Mouse (Mus musculus) thymus, postnatal 25 days (tissue): Measurements from ENCODE around the gene Higd2a.

Source experiments
- DNase-seq: peaks from one replicate; pipeline ENCODE4 v3.0.0; 2022

Higd2a gene

GRCm38 (mm10) chr13:54589996-54590951 is at the start of gene Higd2a, which contains the start of gene Nop16:
Gene Higd2a, plus strand, starts transcription at chr13:54590207.
Gene Nop16, minus strand, starts transcription at chr13:54590090.
- peak; percentile 95 for DNase-seq

DNA sequence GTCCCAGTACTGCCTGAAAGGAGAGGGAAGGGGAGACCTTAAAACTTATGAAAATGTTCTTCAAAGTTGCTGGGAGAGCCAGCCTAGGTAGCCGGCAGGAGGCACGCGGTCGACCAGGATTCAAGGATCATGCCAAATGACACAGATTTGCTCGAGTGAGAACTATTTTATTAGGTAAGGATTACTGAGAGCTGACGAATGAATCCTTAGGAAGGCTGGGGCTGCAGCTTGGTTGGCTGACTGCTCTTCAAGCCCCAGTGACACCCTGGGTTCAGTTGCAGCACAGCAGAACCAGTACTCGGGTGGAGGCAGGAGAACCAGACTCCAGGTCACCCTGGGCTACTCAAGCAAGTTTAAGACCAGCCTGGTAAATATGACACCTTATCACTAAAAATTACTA is 42.0 kb upstream of the Higd2a start:
- DNase-seq: no peak

GRCm38 (mm10) chr13:54556176-54556575 is 33.8 kb upstream of the Higd2a start:
- no peak for DNase-seq

GRCm38 (mm10) chr13:54556796-54557195 is 33.2 kb upstream of the Higd2a start:
- no peak for DNase-seq

DNA sequence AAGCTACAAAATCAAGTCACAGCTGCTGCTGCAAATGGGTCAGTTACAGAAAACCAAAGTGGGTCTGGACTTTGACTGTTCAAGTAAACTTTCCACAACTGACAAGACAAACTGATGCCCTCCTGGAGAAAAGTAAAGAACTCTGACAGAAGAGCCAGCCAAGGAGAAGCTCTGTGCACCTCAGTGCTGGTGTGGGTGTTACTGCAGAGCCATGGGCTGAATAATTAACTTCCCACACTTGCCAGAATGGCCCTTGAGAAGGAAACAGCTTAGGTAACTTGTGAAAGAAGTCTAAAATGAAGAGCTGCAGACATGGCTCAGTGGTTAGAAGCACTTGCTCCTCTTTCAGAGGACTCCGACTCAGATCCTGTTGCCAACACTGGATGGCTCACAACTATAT is 32.4 kb upstream of the Higd2a start:
- DNase-seq: no peak

DNA sequence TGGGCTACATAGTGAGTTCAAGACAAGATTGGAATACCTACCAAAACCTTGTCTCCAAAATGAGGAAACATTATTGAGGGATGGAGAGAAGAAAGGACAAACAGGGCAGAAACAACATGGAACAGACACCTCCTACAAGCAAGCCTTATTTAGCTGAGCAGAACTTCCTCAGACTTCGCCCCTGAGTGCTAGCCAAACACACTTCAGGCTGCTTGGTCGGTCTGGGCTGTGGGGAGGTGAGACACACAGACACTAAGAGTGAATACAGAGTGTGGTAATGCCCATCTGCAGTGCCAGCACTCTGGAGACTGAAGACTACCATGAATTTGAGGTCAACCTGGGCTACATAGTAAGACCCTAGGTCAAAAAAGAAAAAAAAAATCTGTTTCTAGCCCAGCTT is 30.4 kb upstream of the Higd2a start:
- DNase-seq: no peak

- DNase-seq: no peak
Measured at GRCm38 (mm10) chr13:54560608-54561007, 29.4 kb upstream of the Higd2a start.

DNA sequence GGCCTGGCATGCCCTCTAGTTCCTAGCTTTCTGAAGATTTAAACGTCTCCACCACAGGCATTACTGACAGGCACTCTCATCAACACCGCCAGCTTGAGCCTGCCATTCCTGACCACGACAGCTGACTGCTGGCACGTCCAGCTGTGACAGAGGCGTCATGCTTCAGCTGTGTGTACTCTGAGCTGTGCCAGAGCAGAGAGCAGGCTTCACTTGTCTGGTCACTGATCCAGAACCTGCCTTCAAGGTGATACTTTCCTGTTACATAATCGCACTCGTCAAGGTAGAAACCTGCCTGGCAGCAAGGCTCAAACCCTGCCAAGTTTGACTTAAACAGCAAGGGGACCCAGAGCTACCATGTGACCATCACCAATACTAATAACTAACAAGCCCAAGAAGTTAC is 27.4 kb upstream of the Higd2a start:
- no peak for DNase-seq

DNA sequence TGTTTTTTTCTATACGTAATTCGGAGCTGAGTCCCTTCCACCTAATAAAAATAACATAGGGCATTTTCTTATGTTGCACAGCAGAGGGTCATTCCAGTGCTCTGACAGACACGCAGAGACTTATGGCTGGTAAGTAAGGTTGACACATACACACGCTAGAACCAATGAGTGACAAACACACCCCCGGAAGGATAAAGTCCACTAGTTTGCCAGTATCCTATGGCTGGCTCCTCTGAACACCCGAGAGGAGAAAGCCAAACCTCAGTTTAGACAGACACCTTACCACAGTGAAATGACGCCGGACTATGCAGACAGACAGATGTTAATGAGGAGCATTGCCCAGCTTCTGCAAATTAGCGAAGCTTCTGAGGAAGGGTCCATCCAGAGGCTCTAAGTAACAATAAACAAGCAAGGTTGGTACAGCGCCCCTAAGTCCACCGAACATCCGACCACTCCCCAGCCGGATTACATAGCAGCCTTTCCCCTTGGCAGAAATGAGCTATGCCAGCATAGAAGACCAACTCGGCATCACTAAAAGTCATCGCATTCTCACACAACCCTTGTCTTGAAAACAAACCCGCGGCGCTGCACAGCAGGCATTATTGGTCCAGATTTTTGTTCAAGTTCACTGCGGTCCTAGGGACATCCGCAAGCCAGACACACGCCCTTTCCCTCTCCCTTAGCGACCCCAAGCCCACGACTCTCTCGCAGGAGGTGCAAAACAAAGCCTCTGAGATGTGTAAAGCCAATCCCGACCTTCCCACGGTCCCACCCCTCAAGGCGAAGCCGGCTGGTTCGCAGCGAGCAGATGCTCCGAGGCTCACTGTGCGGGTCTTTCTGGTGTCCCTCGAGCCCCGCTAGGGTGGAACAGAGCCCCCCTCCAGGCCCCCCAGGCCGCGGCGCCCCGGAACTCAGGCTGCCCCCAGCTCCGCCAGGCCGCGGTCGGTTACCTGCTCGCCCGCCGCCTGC is 25.5 kb upstream of the Higd2a start:
- no peak for DNase-seq

GRCm38 (mm10) chr13:54565201-54565581 is 24.8 kb upstream of the Higd2a start, which contains the start of gene 4833439L19Rik:
Gene 4833439L19Rik, minus strand, starts transcription at chr13:54565435.
- DNase-seq: peak; percentile 97

DNA sequence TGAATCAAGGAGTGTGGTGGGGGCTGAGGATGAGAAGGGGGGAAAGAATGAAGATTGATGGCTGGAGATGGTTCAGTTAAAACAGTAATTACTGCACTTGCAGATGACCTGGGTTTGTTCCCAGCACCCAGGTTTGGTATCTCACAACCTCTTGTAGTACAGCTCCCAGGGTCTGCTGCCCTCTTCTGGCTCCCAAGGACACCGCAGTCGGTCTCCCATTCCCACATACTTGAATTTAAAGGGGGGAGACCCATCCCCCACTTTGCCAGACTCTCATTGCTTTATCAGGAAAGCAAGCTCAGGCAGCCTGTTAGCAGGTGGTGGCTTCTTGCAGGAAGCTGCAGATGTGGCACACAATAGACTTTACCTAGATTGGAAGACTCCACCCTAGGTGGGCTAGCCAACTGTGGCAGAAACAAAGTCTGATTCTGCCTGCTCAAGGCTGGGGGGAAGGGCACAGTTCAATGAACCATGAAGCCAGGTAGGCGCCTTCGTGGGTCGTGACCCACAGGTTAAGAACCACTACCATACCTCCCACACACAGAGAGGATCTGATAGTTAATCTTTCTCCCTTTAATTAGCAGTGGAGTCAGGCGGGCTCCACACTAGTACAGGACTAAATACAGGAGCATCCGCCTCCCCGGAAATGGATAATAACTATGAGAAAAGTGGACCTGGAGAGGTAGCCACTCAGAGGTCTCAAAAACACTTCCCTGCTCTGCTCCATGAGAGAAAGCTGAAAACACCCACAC is 24.2 kb upstream of the Higd2a start:
- DNase-seq: peak; percentile 62

DNA sequence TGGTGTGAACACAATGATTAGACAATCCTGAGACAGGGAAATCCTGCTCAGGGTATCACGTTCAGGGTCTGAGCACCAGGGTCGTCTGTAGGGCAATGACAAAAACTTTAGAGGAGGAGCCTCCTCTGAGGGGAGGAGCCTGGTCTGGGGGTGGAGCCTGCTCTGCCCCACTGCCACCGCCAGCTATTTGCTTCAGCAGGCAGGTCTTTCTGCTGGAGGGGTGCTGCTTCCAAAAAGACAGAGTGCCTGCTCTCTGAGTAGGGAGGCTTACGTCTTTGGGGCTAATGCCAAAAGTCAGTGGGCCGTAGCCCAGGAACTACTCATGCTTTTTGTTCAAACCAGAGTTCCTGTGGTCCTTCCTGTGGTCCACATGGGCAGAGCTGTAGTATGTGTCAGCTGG is 21.6 kb upstream of the Higd2a start:
- no peak for DNase-seq

GRCm38 (mm10) chr13:54569282-54569681 is 20.7 kb upstream of the Higd2a start:
- DNase-seq: no peak

GRCm38 (mm10) chr13:54570736-54571135 is 19.3 kb upstream of the Higd2a start:
- no peak for DNase-seq

DNA sequence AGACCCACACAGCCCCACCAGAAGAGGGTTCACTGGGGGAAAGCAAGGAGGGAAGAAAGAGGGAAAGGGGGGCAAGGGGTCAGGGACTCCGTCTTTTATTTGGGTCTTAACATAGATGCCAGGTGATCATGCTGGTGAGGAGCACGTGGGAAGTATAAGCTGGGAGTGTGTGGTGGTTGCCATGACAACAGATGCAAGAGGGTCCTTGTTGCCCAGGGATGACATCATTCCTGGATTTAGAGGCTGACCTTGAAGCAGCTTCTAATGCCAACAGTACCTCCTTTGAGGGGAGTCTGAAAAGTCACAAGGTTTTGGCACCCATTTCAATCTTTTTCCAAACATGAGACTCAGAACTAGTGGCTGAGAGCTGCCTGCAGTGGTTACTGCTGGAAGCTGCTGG is 18.4 kb upstream of the Higd2a start:
- DNase-seq: no peak

- no peak for DNase-seq
Measured at GRCm38 (mm10) chr13:54572621-54573020, 17.4 kb upstream of the Higd2a start.

- peak; percentile 60 for DNase-seq
Measured at GRCm38 (mm10) chr13:54574854-54575481, 15.0 kb upstream of the Higd2a start, which contains the start of gene Arl10. Gene Arl10, plus strand, starts transcription at chr13:54575015.

DNA sequence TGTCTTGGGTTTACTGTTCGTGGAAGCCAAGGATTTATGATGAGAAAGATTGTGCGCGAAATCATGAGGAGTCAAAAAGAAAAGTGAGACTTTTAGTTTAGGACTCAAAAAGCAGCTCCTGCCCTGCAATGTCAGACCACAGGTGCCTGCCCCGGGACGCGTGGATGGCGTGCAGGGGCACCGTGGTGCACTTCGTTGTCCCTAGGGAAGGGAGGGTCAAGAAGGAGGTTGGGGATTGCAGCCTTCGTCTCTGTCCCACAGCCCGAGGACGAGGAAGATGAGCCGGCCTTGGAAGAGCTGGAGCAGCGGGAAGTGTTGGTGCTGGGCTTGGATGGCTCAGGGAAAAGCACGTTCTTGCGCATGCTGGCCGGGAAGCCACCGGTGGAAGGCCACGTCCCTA is 14.5 kb upstream of the Higd2a start:
- DNase-seq: no peak

GRCm38 (mm10) chr13:54577652-54578507 is 12.1 kb upstream of the Higd2a start:
- no peak for DNase-seq

DNA sequence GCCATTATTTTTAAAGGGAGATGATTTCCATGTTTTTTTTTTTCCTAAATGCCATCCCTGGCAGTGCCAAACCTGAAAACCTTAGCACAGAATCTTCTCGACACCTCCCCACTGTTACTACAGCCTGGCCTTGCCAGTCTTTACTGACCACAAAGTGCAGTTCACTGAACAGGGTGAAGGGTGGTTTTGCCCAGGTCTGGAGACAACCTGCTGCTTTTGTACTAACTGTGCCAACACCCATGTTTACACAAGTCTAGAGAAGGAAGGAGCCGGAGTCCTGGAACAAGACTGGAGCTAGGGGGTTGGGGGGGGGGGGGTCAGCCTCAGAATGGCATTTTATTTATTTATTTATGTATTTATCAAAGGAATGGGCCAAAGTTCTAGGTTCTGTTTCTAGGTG is 8.6 kb upstream of the Higd2a start:
- DNase-seq: no peak

- no peak for DNase-seq
Measured at GRCm38 (mm10) chr13:54582126-54582525, 7.9 kb upstream of the Higd2a start.
